Mouse (Mus musculus): Measurements from ENCODE around the gene Aifm2.

Aifm2 gene

GRCm38 (mm10) chr10:61765558-61765957, 50.5 kb downstream of the Aifm2 start:
- no peak for DNase-seq (ENCODE audit: low read depth)

- DNase-seq (ENCODE audit: low read depth) = no peak
Observed at GRCm38 (mm10) chr10:61766806-61767205, 51.7 kb downstream of the Aifm2 start.

DNA sequence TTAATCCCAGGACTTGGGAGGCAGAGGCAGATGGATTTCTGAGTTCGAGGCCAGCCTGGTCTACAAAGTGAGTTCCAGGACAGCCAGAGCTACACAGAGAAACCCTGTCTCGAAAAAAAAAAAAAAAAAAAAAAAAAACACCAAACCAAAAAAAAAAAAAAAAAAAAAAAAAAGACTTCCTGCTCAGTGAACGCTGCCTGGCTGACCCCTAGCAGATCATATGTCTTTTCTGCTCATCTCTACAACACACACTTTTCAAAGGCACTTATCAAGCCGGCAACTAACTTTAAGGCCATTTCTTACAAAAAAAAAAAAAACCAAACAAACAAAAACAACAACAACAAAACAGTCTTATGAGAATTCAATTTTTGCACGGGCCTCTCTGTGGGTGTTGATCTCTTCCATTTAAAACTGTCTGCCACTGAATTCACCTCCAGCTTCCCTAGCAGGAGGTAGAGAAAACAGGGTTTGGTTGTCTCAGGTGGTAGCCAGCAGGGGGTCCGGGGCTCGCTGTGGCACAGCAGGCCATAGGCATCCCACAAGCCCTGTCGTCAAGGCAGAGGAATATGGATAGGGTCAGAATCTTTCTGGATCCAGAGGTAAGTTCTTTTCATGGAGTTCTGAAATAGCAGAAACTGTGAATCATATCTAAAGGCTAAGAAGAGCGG, 66.5 kb downstream of the Aifm2 start:
- DNase-seq (ENCODE audit: low read depth) = no peak

- DNase-seq (ENCODE audit: low read depth) = no peak
Observed at GRCm38 (mm10) chr10:61782799-61783611, 67.9 kb downstream of the Aifm2 start.

DNA sequence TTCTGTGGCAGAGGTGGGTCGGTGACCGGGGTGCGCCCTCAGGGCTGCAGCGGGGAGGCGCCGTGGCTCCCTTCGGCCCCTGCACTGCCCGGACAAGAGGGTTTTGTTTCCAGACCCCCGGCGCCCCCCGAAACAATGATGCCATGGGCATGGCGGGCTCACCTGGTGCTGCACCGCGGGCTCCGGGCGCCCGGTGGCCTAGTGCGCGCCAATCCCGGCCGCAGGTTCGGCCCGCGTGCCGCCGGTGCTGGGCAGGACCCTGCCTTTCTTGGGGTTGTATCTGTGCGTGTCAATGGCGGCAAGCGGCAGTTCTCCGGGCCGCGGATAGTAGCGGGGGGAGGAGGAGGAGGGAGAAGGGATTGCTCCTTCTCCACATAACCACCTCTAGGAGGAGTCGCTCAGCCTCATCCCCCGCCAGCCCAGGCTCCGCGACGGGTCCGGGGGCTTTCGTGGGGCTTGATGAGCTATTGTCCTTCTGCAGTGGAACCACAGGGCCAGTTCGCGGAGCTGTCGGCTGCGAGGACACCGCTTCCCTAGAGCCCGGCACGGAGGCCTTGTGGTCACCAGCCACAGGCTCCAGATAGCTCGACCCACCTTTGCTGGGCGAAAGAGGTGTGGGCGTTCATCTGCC, 68.7 kb downstream of the Aifm2 start, which contains the start of gene H2afy2:
Gene H2afy2, minus strand, starts transcription at position 527 of the 631 bp plus-strand sequence.
- DNase-seq (ENCODE audit: low read depth) = no peak

DNA sequence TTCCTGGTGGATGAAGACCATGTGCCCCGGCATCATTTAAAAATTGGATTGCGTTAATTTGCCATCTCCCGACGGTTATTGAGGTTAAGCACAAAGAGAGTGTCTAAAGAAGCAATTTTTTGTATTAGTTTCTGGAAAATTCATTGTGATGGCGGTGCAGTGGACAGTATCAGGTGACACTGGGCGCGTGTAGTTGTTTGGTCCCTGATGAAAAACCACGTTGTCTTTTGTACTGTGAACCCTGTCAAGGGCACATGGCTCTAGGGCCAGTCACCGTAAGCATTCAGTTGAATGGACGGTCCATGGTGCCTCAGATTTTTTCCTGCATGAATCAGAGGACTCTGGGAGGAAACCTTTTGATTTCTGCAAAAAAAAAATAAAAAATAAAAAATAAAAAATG, 69.4 kb downstream of the Aifm2 start:
- DNase-seq (ENCODE audit: low read depth) = no peak

GRCm38 (mm10) chr10:61787541-61788313, 72.7 kb downstream of the Aifm2 start:
- DNase-seq (ENCODE audit: low read depth) = no peak

GRCm38 (mm10) chr10:61788499-61788898, 73.4 kb downstream of the Aifm2 start:
- no peak for DNase-seq (ENCODE audit: low read depth)
